Mouse (Mus musculus): Measurements from ENCODE around the gene Etv1. TPM values are rescaled to one million over a fixed set of nuclear protein-coding genes. Genes with fewer than 3 reads are reported as not detected.
"Not testable (repeated sequence)": the region's sequence is repeated elsewhere in the genome, so short reads cannot be mapped to it uniquely, and the experiment has no call there.

Gene Etv1
- polyA plus RNA-seq, 1 experiment from 2014 or later, result 22.0 TPM

DNA sequence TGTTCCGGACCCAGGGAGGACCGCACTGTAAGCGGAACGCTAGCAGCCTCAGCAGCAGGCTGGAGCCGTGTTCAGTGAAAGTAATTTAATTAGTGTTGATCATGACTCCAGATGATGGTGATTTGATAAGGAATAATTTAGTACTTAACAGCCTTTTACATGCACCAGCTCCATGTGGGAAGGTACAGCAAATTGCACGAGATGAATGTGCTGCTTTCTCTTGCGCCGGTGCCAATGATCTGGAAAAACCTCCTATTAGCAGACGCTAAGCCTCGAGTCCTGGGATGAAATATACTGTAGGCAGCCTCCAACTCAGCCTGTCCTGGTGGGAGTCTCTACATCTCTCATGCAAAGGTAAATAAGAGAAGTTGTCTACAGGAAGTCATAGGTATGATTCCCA lies 45.2 kb downstream of the Etv1 start:
- no peak overlapping the region for H3K27ac ChIP-seq (ENCODE audit: low read length)
- TF ChIP-seq EP300 (IDR thresholded peaks at IDR 0.05) (no peak), CTCF (IDR thresholded peaks at IDR 0.05) (no peak)
- ATAC-seq (no peak), DNase-seq (ENCODE audit: low spot score) (no peak)
- 90% methylated on average over 10 of the region's 10 CpGs for WGBS
- no peaks in the 10 kb centered on the region for H3K9me3 ChIP-seq (ENCODE audit: low read length)
- no peak overlapping the region for H3K9ac ChIP-seq (replicated peaks; ENCODE audit: low read depth)
- H3K4me2 ChIP-seq (replicated peaks; ENCODE audit: low read depth, low read length), result no peak overlapping the region
- H3K4me1 ChIP-seq (ENCODE audit: insufficient read depth, low read depth, low read length), result no peaks in the 10 kb centered on the region
- no peaks in the 10 kb centered on the region for H3K27me3 ChIP-seq (replicated peaks; ENCODE audit: insufficient read depth, low read length)
- no peak overlapping the region for H3K4me3 ChIP-seq (ENCODE audit: low read depth, low read length)
- no peaks in the 10 kb centered on the region for H3K36me3 ChIP-seq (ENCODE audit: insufficient read depth, low read length)

DNA sequence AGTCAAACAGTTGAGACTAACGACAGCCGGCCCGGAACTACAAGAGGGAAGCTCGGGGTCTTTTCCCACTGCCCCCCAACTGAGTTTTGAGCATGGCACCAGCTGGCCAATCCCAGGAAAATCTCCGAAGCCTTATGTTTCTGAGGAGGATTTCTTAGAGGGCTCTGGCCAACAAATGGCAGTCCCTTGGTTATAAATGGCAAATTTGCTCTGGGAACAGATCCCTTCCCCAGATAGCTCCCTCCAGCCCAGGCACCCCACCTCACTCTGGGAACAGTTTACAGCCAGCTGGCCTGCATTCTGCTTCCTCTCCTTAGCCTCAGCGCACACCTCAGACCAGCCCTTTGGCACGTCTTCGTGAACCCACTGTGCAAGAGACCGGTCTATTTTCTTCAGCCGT lies 53.8 kb downstream of the Etv1 start:
- H3K36me3 ChIP-seq (ENCODE audit: insufficient read depth, low read length), result no peaks in the 10 kb centered on the region
- ATAC-seq, result no peak
- H3K4me1 ChIP-seq (ENCODE audit: insufficient read depth, low read depth, low read length), result no peaks in the 10 kb centered on the region
- 90% methylated on average over 10 of the region's 10 CpGs for WGBS
- no peak overlapping the region for H3K4me3 ChIP-seq (ENCODE audit: low read depth, low read length)
- H3K4me2 ChIP-seq (replicated peaks; ENCODE audit: low read depth, low read length), result no peak overlapping the region
- no peaks in the 10 kb centered on the region for H3K9me3 ChIP-seq (ENCODE audit: low read length)
- no peaks in the 10 kb centered on the region for H3K27me3 ChIP-seq (replicated peaks; ENCODE audit: insufficient read depth, low read length)
- DNase-seq (ENCODE audit: low spot score), result no peak
- TF ChIP-seq CTCF (IDR thresholded peaks at IDR 0.05) (no peak), EP300 (IDR thresholded peaks at IDR 0.05) (no peak)
- H3K9ac ChIP-seq (replicated peaks; ENCODE audit: low read depth), result no peak overlapping the region
- H3K27ac ChIP-seq (ENCODE audit: low read length), result no peak overlapping the region

DNA sequence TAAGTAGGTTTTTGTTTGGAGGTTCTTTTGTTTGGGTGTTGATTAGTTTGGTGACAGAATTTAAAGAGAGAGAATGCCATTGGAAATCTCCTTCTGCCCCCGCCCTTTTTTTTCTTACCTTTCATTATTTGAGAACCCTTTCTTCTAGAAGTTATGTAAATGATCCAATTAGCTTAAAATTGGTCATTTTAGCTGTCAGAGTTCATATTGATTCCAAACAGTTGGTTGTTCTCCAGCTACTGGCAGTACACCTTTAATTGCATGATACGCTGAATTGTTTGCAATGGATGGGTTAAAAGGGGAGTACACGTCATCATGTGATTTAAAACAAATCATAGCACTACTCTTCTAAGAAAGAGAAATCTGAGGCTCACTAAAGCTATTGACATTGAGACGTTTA lies 55.4 kb downstream of the Etv1 start:
- no peaks in the 10 kb centered on the region for H3K4me1 ChIP-seq (ENCODE audit: insufficient read depth, low read depth, low read length)
- H3K9me3 ChIP-seq (ENCODE audit: low read length), result no peaks in the 10 kb centered on the region
- H3K4me2 ChIP-seq (replicated peaks; ENCODE audit: low read depth, low read length), result no peak overlapping the region
- no peaks in the 10 kb centered on the region for H3K27me3 ChIP-seq (replicated peaks; ENCODE audit: insufficient read depth, low read length)
- WGBS, result 75% methylated on average over 4 of the region's 4 CpGs
- no peaks in the 10 kb centered on the region for H3K36me3 ChIP-seq (ENCODE audit: insufficient read depth, low read length)
- TF ChIP-seq CTCF (IDR thresholded peaks at IDR 0.05) (no peak), EP300 (IDR thresholded peaks at IDR 0.05) (no peak)
- DNase-seq (ENCODE audit: low spot score) (no peak), ATAC-seq (no peak)
- H3K27ac ChIP-seq (ENCODE audit: low read length), result no peak overlapping the region
- H3K9ac ChIP-seq (replicated peaks; ENCODE audit: low read depth), result no peak overlapping the region
- H3K4me3 ChIP-seq (ENCODE audit: low read depth, low read length), result no peak overlapping the region

DNA sequence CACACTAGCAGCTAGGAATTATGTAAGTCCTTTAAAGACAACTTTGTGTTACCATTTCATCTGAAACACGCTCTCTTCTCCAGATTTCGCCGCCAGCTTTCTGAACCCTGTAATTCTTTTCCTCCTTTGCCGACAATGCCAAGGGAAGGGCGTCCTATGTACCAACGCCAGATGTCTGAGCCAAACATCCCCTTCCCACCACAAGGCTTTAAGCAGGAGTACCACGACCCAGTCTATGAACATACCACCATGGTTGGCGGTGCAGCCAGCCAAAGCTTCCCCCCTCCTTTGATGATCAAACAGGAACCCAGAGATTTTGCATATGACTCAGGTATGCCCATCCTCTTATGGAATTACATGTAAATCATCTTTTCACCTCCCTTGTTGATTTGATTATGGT lies 55.8 kb downstream of the Etv1 start:
- H3K9ac ChIP-seq (replicated peaks; ENCODE audit: low read depth); H3K4me3 ChIP-seq (ENCODE audit: low read depth, low read length); H3K36me3 ChIP-seq (ENCODE audit: insufficient read depth, low read length); DNase-seq (ENCODE audit: low spot score); H3K27ac ChIP-seq (ENCODE audit: low read length); H3K27me3 ChIP-seq (replicated peaks; ENCODE audit: insufficient read depth, low read length); ATAC-seq; H3K9me3 ChIP-seq (ENCODE audit: low read length); H3K4me2 ChIP-seq (replicated peaks; ENCODE audit: low read depth, low read length); H3K4me1 ChIP-seq (ENCODE audit: insufficient read depth, low read depth, low read length): not testable (repeated sequence)
- 90% methylated on average over 5 of the region's 8 CpGs for WGBS

DNA sequence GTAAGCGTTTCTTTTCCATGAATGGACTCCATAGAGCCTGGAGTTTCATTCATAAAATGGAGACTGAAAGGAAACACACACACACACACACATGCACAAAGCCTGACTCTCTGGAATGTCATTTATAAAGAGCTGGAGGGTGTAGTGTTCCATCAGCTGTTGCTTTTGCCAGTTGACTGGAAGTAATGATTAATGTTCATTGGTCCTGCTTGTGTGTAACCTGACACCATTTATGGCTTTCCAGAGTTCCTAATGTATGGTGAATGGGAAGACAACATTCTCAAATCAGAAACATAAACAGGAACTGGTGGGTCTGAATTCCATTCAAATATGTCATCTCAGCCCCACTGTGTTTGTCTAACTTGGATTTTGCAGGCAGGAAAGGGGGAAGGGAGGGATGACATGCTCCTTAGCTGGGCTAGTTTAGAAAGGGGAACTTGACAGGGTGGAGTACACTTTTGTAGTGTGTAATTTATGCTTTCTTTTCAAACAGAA lies 64.7 kb downstream of the Etv1 start:
- TF ChIP-seq CTCF (IDR thresholded peaks at IDR 0.05), result no peak
- TF ChIP-seq EP300 (IDR thresholded peaks at IDR 0.05), result peak; percentile 82
- peak; percentile 94 for ATAC-seq
- peak; percentile 73 for DNase-seq (ENCODE audit: low spot score)
- Histone ChIP-seq H3K27me3 (replicated peaks; ENCODE audit: insufficient read depth, low read length) (no peaks in the 10 kb centered on the region), H3K4me1 (ENCODE audit: insufficient read depth, low read depth, low read length) (peaks cover 3% of the 10 kb centered on the region; the same call in 1 of the 2 replicates), H3K9me3 (ENCODE audit: low read length) (no peaks in the 10 kb centered on the region), H3K36me3 (ENCODE audit: insufficient read depth, low read length) (no peaks in the 10 kb centered on the region), H3K27ac (ENCODE audit: low read length) (no peak overlapping the region), H3K4me2 (replicated peaks; ENCODE audit: low read depth, low read length) (no peak overlapping the region), H3K9ac (replicated peaks; ENCODE audit: low read depth) (no peak overlapping the region), H3K4me3 (ENCODE audit: low read depth, low read length) (no peak overlapping the region)
- WGBS, result 33% methylated on average over 1 of the region's 1 CpGs

DNA sequence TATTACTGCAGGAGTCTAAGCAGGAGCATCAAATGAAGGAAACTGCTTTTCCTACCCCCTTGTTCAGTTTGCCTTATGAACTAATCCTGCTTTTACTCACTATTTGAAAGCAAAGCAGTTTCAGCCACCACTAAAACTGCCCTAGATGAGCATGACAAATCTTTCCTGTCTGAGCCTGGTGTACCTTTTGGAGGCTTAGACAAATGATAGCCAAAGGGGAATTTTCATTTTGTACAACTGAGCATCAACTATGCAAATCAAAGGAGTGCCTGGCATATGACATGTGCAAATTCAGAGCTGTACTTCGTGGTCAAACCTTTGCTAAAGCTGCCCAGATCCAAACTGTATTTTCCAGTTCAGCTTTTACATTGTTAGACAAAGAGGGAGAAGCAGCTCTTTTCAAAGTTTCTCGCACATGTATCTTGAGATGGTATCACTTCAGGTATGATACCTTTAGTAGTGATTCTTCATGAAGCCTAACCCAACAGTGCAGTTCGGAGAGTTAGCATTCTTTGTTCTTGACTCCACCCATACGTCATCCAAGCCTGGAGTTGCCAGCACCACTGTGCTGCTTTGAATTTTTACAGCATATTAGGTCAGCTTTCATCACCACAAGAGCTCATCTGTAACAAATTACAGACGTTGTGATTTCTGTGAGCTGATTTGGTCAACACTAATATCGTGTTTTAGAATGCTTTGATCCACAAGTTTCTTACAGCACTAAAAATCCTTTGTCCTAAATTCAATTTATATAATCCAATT lies 68.5 kb downstream of the Etv1 start:
- H3K4me1 ChIP-seq (ENCODE audit: insufficient read depth, low read depth, low read length), result peaks cover 3% of the 10 kb centered on the region; the same call in 1 of the 2 replicates
- H3K9me3 ChIP-seq (ENCODE audit: low read length), result no peaks in the 10 kb centered on the region
- no peak for DNase-seq (ENCODE audit: low spot score)
- no peak overlapping the region for H3K27ac ChIP-seq (ENCODE audit: low read length)
- ATAC-seq, result no peak
- TF ChIP-seq EP300 (IDR thresholded peaks at IDR 0.05) (no peak), CTCF (IDR thresholded peaks at IDR 0.05) (no peak)
- no peaks in the 10 kb centered on the region for H3K36me3 ChIP-seq (ENCODE audit: insufficient read depth, low read length)
- no peak overlapping the region for H3K4me3 ChIP-seq (ENCODE audit: low read depth, low read length)
- H3K4me2 ChIP-seq (replicated peaks; ENCODE audit: low read depth, low read length), result no peak overlapping the region
- H3K27me3 ChIP-seq (replicated peaks; ENCODE audit: insufficient read depth, low read length), result no peaks in the 10 kb centered on the region
- no peak overlapping the region for H3K9ac ChIP-seq (replicated peaks; ENCODE audit: low read depth)
- 74% methylated on average over 6 of the region's 6 CpGs for WGBS

All from lung, postnatal 0 days (tissue).